Mouse (Mus musculus) embryonic fibroblast, embryonic 13.5 days (primary cell): ENCODE data around the gene Myo1c. TPM values are rescaled to one million over a fixed set of nuclear protein-coding genes. Genes with fewer than 3 reads are reported as not detected.
A peak's percentile ranks its signal among the peaks of the same experiment; 100 is the strongest.
"Not testable (repeated sequence)": the region's sequence is repeated elsewhere in the genome, so short reads cannot be mapped to it uniquely, and the experiment has no call there.

Source experiments
- H3K27ac ChIP-seq: 2 replicates; pipeline ENCODE4 v1.5.1; 2012; ENCODE audit warnings: low read length, control low read depth, inconsistent platforms; ENCODE audit not compliant: insufficient read depth
- H3K4me1 ChIP-seq: 2 replicates; pipeline ENCODE4 v1.6.1; 2011; ENCODE audit warnings: low read length; ENCODE audit not compliant: control insufficient read depth, insufficient read depth
- H3K4me3 ChIP-seq: 2 replicates; pipeline ENCODE4 v1.5.1; 2011; ENCODE audit warnings: mild to moderate bottlenecking, control low read depth, low read length; ENCODE audit not compliant: insufficient read depth
- CTCF ChIP-seq: IDR thresholded peaks from 2 replicates; pipeline ENCODE4 v1.5.1; 2011; ENCODE audit warnings: mild to moderate bottlenecking, control low read depth, low read length, moderate library complexity, borderline replicate concordance; ENCODE audit not compliant: insufficient read depth
- POLR2A ChIP-seq: IDR thresholded peaks from 2 replicates; pipeline ENCODE4 v1.6.1; 2011; ENCODE audit warnings: low read depth, mild to moderate bottlenecking, control low read depth, low read length, moderate library complexity
- polyA plus RNA-seq: library from polyadenylated mRNA; stranded (reverse); fragments of >200 nt; gene quantifications from 2 replicates; pipeline ENCODE4 v1.2.4, GENCODE M21; 2011; ENCODE audit warnings: low read depth; ENCODE audit not compliant: missing spikeins, insufficient read length

Myo1c gene
- polyA plus RNA-seq, 1 experiment, result 169 TPM

GRCm38 (mm10) chr11:75678747-75679438, 28.6 kb downstream of the Myo1c start, which contains the start of gene Crk:
Crk (plus strand) TSS chr11:75679259.
- Histone ChIP-seq H3K4me3 (peak within 1 kb of the TSS; percentile 92), H3K27ac (peak within 1 kb of the TSS; percentile 76), H3K4me1 (peaks cover 14% of the 10 kb centered on the region)
- TF ChIP-seq CTCF (no peak), POLR2A (peak; percentile 81)

DNA sequence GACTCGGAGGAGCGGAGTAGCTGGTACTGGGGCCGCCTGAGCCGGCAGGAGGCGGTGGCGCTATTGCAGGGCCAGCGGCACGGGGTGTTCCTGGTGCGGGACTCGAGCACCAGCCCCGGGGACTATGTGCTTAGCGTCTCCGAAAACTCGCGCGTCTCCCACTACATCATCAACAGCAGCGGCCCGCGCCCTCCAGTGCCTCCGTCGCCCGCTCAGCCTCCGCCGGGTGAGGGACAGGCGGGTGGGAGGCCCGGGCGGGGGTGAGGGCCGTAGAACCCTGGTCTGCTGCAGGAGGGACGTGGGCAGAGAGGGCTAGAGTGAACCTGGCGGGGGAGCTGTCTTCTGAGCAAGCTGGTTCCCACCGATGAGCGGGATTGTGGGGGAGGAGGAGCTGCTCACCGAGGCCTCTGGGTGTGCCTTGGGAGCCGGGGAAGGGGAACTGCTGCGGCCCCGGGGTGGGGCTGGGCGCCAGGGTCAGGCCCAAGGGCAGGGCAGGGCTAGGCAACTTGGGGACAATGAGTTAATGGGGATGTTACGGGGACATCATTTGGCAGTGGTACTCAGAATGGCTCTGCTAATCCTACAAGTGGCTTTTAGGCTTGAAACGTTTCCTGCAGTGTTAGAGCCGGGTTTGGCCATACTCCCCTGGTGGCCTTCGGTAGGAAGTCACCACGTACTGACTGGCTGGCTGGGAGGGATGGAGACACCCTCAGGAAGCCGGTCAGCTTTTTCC, 29.3 kb downstream of the Myo1c start:
- peak overlapping the region; percentile 92 for H3K4me3 ChIP-seq
- peaks cover 14% of the 10 kb centered on the region for H3K4me1 ChIP-seq
- TF ChIP-seq CTCF (no peak), POLR2A (no peak; the same call in 1 of the 2 replicates)

DNA sequence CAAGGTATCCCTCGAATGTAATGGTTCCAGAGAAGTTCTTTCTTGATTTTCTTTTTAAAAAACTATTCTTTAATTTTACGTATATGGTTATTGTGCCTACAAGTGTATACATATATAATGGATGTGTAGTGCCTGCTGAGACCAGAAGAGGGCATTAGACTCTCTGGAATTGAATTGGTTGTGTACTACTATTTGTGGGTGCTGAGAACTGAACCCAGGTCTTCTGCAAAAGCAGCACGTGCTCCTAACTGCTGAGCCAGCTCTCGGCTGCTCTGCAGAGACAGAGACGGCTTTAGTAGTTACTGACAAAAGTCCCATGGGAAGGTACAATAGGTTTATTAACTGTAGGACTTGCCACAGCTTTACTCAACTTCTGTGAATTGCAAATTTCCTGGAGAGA, 34.2 kb downstream of the Myo1c start:
- no peak overlapping the region for H3K27ac ChIP-seq
- H3K4me3 ChIP-seq, result no peak overlapping the region
- no peak for TF ChIP-seq CTCF
- TF ChIP-seq POLR2A, result no peak
- H3K4me1 ChIP-seq, result peaks cover 10% of the 10 kb centered on the region

More for the DNA sequence above, 29.3 kb downstream of the Myo1c start:
- peak overlapping the region; percentile 76 for H3K27ac ChIP-seq

DNA sequence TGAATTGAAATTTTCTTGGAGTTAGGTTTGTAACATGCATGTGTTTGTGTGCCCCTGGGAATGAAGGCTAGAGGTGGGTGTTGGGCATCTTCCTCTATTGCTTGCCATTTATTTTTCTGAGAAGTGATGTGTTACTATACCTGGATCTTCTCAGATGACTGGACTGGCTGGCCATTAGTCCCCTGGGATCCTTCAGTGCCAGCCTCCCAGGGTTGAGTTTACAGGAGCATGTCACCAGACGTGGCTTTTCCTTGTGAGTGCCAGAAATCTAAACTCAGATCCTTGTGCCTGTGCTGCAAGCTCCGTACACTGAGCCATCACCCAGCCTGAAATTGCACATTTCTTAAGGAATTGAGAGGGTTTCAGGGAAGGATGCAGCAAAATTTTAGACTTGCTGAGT, 34.7 kb downstream of the Myo1c start:
- peaks cover 10% of the 10 kb centered on the region for H3K4me1 ChIP-seq
- TF ChIP-seq POLR2A (no peak), CTCF (no peak)

GRCm38 (mm10) chr11:75687343-75687993, 37.2 kb downstream of the Myo1c start:
- H3K27ac ChIP-seq, result peak overlapping the region; percentile 84
- TF ChIP-seq CTCF (no peak), POLR2A (no peak)
- peaks cover 8% of the 10 kb centered on the region for H3K4me1 ChIP-seq
- H3K4me3 ChIP-seq, result no peak overlapping the region

More for the DNA sequence above, 34.7 kb downstream of the Myo1c start:
- Histone ChIP-seq H3K27ac (no peak overlapping the region), H3K4me3 (no peak overlapping the region)

GRCm38 (mm10) chr11:75688132-75688531, 37.8 kb downstream of the Myo1c start:
- Histone ChIP-seq H3K27ac (peak overlapping the region; percentile 84), H3K4me3 (no peak overlapping the region), H3K4me1 (peaks cover 7% of the 10 kb centered on the region)
- no peak for TF ChIP-seq CTCF

DNA sequence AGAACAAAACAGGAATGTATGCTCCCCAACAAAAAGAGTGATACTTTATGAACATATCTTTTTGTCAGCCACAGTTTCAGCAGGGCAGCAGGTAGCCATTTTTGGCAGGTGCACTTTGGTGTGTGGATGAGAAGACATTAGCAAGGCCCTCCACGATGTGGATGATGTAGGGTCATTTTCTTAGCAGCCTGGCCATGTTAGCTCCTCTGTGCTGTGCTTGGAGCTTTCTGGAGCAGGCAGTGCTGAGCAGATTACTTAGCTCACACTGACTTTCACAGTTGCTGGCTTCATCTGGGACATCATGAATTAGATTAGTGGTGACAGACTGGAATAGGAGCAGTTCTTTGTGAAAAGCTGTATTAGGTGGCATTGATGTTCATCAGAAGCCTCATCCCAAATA, 39.7 kb downstream of the Myo1c start:
- Histone ChIP-seq H3K4me3 (no peak overlapping the region), H3K27ac (no peak overlapping the region), H3K4me1 (peaks cover 7% of the 10 kb centered on the region)
- TF ChIP-seq POLR2A (no peak), CTCF (no peak)

DNA sequence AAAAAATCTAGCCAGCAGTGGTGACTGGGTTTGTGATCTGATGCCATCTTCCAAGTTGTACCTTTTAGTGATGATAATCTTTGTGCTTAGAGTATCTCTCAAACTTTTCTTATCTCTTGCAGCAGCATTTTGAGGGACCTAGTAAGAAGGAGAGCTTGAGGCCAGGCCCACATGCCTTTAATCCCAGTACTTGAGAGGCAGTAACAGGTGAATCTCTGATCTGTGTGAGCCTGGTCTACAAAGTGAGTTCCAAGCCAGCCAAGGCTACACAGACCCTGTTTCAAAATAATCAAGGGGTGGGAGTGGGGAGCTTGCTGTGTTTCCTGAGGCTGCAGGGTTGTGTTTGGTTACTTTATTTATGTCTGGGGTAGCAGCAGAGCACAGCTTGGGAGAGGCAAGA, 40.7 kb downstream of the Myo1c start:
- Histone ChIP-seq H3K4me1 (peaks cover 5% of the 10 kb centered on the region; the same call in 1 of the 2 replicates), H3K4me3 (no peak overlapping the region), H3K27ac (no peak overlapping the region)
- TF ChIP-seq CTCF (no peak), POLR2A (no peak)

- no peak overlapping the region for H3K4me3 ChIP-seq
- TF ChIP-seq CTCF (no peak), POLR2A (no peak)
- H3K27ac ChIP-seq, result no peak overlapping the region
- no peaks in the 10 kb centered on the region for H3K4me1 ChIP-seq
Observed at GRCm38 (mm10) chr11:75693570-75693969, 43.3 kb downstream of the Myo1c start.

DNA sequence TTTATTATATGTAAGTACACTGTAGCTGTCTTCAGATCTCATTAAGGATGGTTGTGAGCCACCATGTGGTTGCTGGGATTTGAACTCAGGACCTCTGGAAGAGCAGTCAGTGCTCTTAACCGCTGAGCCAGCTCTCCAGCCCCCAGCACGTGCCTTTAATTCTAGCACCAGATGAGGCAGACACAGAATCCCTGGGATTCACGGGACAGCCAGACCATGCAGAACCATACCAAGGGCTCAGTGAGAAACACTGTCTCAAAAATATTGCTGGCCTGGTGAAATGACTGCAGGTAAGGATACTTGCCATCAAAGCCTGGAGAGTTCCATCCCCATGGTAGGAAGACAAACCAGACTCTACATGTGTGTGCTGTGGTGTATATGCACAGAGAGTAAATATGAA, 47.2 kb downstream of the Myo1c start:
- not testable (repeated sequence) for H3K4me1 ChIP-seq, H3K27ac ChIP-seq, H3K4me3 ChIP-seq
